Mouse (Mus musculus) spleen, adult 12 weeks (tissue): ENCODE results near the gene Poc1a.

Experiments
- DNase-seq: peaks from one replicate; pipeline ENCODE4 v3.0.0; 2022; ENCODE audit warnings: low spot score

Poc1a gene

GRCm38 (mm10) chr9:106301446-106302080 lies 20.7 kb downstream of the Poc1a start:
- DNase-seq, result no peak

GRCm38 (mm10) chr9:106302446-106303150 lies 21.7 kb downstream of the Poc1a start:
- DNase-seq, result no peak

- DNase-seq, result no peak
These were observed 22.6 kb downstream of the Poc1a start for GRCm38 (mm10) chr9:106303460-106303960.

- DNase-seq, result no peak
These were observed 24.4 kb downstream of the Poc1a start for GRCm38 (mm10) chr9:106305228-106305627.

DNA sequence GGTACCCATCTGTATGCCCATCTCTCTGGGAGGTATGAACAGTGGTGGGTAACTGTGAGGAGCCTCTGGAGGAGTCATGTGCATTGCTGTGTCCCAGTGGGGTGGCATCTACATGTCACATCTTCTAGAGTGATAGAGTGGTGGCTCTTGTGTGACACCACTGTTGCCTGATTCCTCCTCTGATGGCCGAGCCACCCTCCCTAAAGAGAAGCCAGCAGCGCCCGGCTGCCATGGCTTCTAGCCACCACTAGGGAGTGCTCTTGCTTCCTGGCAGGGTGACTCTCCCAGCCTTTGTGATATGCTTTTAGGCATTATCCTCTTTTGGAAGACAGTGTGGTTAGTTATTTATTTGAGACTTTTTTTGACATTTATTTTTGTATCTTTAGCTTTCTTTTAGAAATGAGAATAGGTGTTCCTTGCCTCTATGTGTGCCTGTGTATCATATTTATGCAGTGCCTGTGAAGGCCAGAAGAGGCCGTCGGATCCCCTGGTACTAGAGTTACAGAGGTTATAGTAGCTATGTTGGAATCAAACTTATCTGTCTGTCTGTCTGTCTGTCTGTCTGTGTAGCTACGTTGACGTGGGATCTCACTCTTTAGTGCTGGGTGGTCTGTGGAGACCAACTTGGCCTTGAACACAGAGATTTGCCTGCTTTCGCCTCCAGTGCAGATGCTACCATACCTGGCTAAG lies 25.9 kb downstream of the Poc1a start:
- peak; percentile 60 for DNase-seq

DNA sequence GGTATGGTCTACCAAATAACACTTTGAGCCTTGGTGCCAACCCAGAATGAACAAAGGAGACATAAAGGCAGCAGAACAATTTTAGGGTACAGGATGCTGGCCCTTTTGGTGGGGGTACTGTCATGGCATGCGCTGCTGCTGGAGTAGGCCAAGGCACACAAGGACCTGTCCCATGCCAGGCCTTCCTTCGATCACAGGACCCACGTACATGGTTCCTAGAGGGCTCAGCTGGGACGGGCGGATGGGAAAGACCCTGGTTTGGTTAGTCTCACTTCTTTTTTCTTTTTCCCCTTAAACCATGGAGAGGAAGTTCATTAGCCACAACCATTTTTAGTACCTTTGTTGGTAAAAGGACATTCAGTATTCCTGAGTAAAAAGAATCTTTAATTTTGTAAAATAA lies 27.3 kb downstream of the Poc1a start:
- DNase-seq, result no peak

- DNase-seq, result no peak
These were observed 27.7 kb downstream of the Poc1a start for GRCm38 (mm10) chr9:106308555-106308954.

DNA sequence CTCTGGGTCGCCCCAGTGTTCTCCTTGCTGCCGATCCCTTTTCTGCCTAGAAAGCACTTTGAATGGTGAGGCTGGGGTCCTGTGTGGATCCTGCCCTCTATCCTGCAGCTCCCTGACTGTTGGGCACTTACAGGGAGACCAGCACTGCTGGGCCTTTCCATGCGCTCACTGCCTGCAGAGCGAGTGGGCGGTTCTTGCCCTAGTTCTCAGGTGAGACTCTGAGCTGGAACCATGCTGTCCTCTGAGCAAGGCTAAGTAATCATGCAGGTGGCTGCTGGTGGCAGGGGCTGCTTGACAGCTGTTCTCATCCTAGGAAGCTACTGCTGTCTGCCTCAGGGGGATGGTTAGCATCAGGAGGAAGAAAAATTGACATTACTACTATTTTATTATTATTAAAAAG lies 28.1 kb downstream of the Poc1a start:
- no peak for DNase-seq

- no peak for DNase-seq
These were observed 29.0 kb downstream of the Poc1a start for GRCm38 (mm10) chr9:106309859-106310258.

DNA sequence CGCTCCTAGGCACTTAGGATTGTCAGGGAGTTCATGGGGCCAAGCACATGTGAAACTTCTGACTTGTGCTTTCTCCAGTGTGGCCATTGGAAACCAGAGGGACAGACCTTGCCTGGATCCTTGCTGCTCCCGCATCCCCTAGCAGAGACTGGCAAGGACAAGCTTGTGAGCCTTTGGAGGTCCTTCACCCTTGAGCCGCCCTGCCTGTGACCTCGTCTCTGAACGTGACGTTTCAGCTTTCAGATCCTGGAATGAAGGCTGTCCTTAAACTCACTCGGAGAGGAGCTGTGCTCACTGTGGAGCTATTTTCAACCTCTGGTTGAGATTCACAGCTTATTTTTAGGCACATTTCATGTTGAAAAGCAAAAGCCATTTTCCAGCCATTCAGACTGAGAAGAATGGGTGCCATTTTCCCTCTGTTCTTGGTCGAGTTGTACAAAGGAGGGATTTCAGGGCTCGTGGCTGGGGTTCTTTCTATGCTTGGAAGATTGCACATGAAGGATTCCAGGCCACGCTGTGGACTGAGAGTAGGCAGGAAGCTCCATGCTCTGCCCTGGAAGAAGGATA lies 30.8 kb downstream of the Poc1a start:
- DNase-seq, result no peak

DNA sequence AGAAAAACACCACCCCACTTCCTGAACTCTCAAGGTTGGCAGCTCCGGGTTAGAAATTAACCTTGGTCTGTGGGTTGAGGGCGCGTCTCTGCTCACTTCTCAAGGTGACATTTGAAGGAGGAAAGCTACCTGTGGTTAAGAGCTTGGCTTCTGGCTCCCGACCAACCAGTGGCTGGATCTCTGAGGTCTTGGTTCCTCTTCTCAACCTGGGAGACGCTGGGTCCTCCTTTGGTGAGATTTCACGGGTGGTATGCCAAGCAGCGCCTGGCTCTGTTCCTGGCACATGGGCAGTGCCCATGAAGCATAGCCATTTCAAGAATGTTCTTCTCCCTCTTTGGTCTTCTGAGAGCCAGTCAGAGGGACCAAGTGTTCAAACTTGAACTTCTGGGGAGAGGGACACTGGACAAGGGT lies 32.1 kb downstream of the Poc1a start:
- no peak for DNase-seq

GRCm38 (mm10) chr9:106314196-106314595 lies 33.3 kb downstream of the Poc1a start:
- DNase-seq, result no peak

DNA sequence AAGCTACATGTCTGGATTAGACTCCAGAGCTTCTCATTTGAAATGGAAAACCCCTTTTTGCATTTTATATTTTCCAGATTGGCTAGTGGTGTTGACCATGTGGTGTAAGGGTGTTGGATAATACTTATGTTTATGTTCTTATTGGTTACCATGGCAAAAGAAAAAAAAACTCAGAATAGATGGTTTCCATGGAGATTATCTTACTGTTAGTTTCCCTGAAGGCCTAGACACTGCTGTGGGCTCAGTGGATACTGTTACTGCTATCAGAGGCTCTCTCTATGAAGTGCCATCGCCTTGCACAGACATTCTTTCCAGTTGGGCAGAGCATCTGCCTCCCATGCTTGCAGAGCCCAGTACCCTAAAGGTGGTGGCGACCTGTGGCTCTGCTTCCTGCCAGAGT lies 37.2 kb downstream of the Poc1a start:
- DNase-seq, result no peak

DNA sequence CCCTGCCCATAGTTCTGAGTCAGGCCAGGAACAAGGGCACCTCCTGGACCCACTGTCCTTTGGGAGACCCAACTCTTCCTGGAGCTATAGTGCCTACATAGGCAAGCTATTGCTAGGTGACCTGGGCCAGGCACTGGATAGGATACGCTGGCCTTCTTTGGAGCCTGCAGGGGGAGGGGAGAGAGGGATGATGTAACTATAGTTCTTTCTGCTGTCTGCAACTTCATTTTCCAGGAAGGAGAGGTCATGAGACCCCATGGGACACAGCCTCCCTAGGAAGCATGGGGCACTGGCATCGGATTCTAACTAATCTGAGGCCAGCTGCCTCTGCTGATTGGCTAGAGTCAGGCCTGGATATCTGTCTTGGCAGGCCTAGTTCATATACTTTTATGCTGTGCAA lies 38.2 kb downstream of the Poc1a start:
- no peak for DNase-seq

GRCm38 (mm10) chr9:106322497-106322896 lies 41.6 kb downstream of the Poc1a start:
- DNase-seq, result no peak

GRCm38 (mm10) chr9:106326241-106326640 lies 45.4 kb downstream of the Poc1a start:
- DNase-seq, result no peak

DNA sequence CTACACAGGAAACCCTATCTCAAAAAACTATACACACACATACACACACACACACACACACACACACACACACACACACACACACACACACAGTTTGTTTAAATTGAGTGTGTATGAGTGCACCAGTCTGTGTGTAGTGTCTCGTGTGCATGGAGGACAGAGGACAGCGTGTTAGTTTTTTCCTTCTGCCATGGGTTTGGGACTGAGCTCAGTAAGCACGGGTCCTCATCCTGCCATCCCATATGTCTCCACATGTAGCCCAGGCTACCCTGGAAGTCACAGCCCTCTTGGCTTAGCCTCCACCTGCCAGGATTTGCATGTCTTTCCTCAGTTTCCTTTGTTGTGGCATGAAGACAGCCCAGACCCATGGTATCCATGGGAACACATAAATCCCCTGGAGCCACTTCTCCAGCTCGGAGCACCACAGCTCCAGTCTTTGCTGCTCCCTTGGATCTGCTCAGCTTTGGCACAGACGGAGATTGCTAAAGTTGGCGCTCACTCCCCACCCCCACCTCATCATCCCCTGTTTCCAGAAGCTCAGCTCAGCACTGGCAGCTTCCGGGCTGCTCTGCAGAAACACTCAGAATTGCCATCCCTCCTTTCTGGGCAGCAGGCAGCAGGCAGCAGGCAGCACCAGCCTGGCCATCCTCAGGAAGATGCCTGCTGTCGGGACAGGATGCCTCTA lies 46.4 kb downstream of the Poc1a start:
- DNase-seq, result no peak

DNA sequence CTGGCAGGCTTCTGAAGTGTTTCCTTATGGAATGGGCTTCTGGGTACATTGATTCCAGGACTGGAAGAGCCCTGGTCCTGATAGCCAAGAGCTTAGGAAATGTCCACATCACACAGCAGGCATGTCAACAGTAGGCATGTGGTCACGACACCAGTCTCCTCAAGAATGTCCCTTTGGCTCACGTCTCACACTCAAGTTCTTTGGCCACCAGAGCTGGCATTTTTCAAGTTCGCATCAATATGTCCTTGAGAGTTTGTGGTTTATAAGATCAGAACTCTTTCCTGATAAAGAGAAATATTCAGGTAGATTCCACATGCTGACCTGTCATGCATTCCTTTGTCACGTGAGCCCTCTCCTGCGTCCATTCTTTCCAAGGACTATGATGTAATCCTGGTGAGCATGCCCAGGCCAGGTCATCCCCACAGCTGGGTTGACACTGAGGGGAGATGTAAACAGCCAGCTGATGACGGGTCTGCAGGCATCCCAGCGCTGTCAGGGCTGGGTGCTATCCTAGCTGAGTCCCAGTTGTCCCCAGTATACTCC lies 47.3 kb downstream of the Poc1a start:
- DNase-seq, result no peak

GRCm38 (mm10) chr9:106328772-106329511 lies 48.1 kb downstream of the Poc1a start:
- DNase-seq, result no peak

- DNase-seq, result no peak
These were observed 51.9 kb downstream of the Poc1a start for GRCm38 (mm10) chr9:106332746-106333145.

DNA sequence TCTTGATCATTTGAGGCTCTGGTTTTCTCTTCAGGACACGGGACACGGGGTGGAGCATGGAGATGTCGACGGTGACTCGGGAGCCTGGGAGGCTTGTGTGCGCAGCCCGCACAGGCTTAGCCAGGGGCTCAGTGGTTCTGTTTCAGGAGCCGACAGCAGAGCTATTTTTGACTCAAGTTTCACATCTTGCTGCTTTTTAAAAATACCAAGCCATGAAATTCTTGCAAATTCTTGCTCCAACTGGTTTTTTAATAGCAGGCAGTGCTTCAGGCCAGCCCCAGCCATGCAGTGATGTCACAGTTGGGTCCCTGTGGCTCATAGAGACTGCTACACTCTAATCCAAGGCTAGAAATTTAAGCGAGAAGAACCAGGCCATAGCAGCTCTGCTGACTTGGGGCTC lies 56.8 kb downstream of the Poc1a start:
- DNase-seq, result no peak
